Mouse (Mus musculus): ENCODE measurements around the gene Rassf3. TPM values are rescaled to one million over a fixed set of nuclear protein-coding genes. Genes with fewer than 3 reads are reported as not detected.

Gene Rassf3
- total and polyA plus RNA-seq, 3 experiments: 4.0 to 9.0 (median 7.3) TPM

DNA sequence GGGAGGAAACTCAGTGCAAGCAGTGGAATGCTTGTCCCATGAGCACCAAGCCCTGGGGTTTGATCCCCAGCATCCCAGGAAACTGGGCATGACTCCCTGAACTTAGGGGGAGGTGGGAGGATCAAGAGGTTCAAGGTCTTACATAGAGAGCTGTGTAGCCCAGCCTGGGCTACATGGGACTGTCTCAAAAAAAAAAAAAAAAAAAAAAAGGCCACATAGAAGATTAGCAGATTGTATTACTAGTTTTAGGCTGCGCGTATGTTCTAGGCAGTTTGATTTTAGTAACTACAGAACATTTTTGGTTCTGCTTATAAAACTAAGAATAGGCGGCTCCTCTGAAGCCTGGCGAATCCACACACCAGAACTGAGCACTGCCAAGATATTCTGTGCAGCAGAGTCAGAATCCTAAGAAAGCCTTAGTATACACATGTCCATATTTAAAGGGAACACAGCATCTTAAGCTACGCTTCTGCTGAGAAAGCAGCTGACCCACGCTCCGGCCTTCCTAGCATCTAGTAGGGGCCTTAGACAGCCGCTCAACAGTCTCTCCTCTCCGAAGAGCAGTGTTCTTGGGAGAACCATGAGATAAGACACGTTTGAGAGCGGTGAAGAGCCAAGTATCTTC is 3.4 kb downstream of the Rassf3 start:
- TF ChIP-seq ZKSCAN1 (IDR thresholded peaks at IDR 0.05; ENCODE audit: borderline replicate concordance, low read depth, low read length) (no peak), USF2 (conservative IDR thresholded peaks at IDR 0.05; ENCODE audit: low read depth, low read length) (no peak), ZNF384 (IDR thresholded peaks at IDR 0.05; ENCODE audit: low read depth, low read length) (no peak), MYC (IDR thresholded peaks at IDR 0.05; ENCODE audit: low read depth, low read length) (no peak), HCFC1 (IDR thresholded peaks at IDR 0.05; ENCODE audit: low read depth, low read length) (no peak), ELF1 (IDR thresholded peaks at IDR 0.05; ENCODE audit: low read depth, low read length) (no peak), IRF4 (IDR thresholded peaks at IDR 0.05; ENCODE audit: low read depth, low read length) (no peak), GABPA (IDR thresholded peaks at IDR 0.05; ENCODE audit: insufficient replicate concordance, low read depth, low read length) (no peak), POLR2AphosphoS2 (IDR thresholded peaks at IDR 0.05; ENCODE audit: low read depth, low read length) (no peak), RCOR1 (conservative IDR thresholded peaks at IDR 0.05; ENCODE audit: low read depth, low read length) (no peak), TBP (conservative IDR thresholded peaks at IDR 0.05; ENCODE audit: low read depth, low read length) (no peak), JUN (IDR thresholded peaks at IDR 0.05; ENCODE audit: insufficient read depth, low read depth, low read length) (no peak), CHD2 (IDR thresholded peaks at IDR 0.05; ENCODE audit: low read length) (no peak)
- H3K9ac ChIP-seq (ENCODE audit: insufficient read depth, low read depth): no peak overlapping the region; the same call in 1 of the 2 replicates
- peaks cover 7 to 71% of the 10 kb centered on the region in 2 experiments for H3K4me1 ChIP-seq (ENCODE audit: control insufficient read depth in 1 of 2, insufficient read depth in 2 of 2)
- H3K9me3 ChIP-seq (replicated peaks; ENCODE audit: low read length): no peaks in the 10 kb centered on the region
- DNase-seq (ENCODE audit: extremely low read depth): no peak
- dilution Hi-C loops (cut with MboI; ENCODE audit: extremely low pct_ligation_motif_present, extremely low pct_unique_long_range_greater_than_20kb, low sequenced_read_pairs): no loop called here
- H3K4me3 ChIP-seq (replicated peaks in 1 of 3; ENCODE audit: low read depth in 2 of 3, low read length in 2 of 3, poor library complexity in 1 of 3): no peak overlapping the region
- H3K79me2 ChIP-seq (replicated peaks; ENCODE audit: control insufficient read depth, extremely low read depth, insufficient read depth, poor library complexity, severe bottlenecking): peaks cover 30% of the 10 kb centered on the region
- in situ Hi-C loops (cut with MboI; ENCODE audit: low pct_ligation_motif_present, low pct_unique_long_range_greater_than_20kb, low sequenced_read_pairs): no loop called here
- no peaks in the 10 kb centered on the region for H3K36me3 ChIP-seq (replicated peaks in 1 of 2; ENCODE audit: control insufficient read depth in 1 of 2, insufficient read depth in 1 of 2, low read length in 1 of 2)
- no peak overlapping the region for H3K4me2 ChIP-seq (ENCODE audit: insufficient read depth, low read depth, poor library complexity, severe bottlenecking)
- no peak overlapping the region for H3K27ac ChIP-seq (ENCODE audit: insufficient read depth, low read depth)
- H3K27me3 ChIP-seq (replicated peaks): no peaks in the 10 kb centered on the region

DNA sequence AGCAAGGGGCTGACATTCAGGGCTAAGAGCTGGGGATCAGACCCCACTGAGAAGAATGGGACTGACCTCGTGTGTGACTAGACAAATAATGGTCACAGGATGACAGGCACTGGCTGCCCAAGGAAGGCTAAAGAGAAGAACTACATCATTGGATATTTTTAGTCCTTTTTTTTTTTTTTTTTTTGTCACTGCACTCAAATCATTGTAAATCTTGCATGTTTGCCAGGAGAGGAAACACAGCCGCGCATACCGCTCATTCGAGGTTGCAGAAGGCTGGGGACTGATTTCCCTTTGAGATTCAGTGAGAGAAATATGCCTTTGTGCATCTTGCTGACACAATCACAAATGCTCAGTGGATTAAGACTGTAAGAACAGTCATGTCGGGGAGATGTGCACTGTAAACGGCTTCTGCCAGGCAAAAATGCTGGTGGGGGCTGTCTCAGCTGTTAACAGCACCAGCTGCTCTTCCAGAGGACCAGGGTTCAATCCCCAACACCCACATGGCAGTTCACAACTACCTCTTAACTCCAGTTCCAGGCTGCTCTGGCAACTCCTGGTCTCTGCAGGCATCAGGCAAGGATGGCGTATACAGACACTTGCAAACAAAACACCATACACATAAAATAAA is 4.5 kb downstream of the Rassf3 start:
- no peaks in the 10 kb centered on the region for H3K36me3 ChIP-seq (replicated peaks in 1 of 2; ENCODE audit: control insufficient read depth in 1 of 2, insufficient read depth in 1 of 2, low read length in 1 of 2)
- H3K27me3 ChIP-seq (replicated peaks): no peaks in the 10 kb centered on the region
- H3K9me3 ChIP-seq (replicated peaks; ENCODE audit: low read length): no peaks in the 10 kb centered on the region
- no peak overlapping the region for H3K9ac ChIP-seq (ENCODE audit: insufficient read depth, low read depth)
- no peak overlapping the region for H3K27ac ChIP-seq (ENCODE audit: insufficient read depth, low read depth)
- peaks cover 30% of the 10 kb centered on the region for H3K79me2 ChIP-seq (replicated peaks; ENCODE audit: control insufficient read depth, extremely low read depth, insufficient read depth, poor library complexity, severe bottlenecking)
- H3K4me2 ChIP-seq (ENCODE audit: insufficient read depth, low read depth, poor library complexity, severe bottlenecking): peak overlapping the region; percentile 52
- H3K4me3 ChIP-seq (replicated peaks in 1 of 3; ENCODE audit: low read depth in 2 of 3, low read length in 2 of 3, poor library complexity in 1 of 3): no peak overlapping the region
- dilution Hi-C loops (cut with MboI; ENCODE audit: extremely low pct_ligation_motif_present, extremely low pct_unique_long_range_greater_than_20kb, low sequenced_read_pairs): no loop called here
- peaks cover 9 to 71% of the 10 kb centered on the region in 2 experiments for H3K4me1 ChIP-seq (ENCODE audit: control insufficient read depth in 1 of 2, insufficient read depth in 2 of 2)
- peak; percentile 78 for TF ChIP-seq ZNF384 (IDR thresholded peaks at IDR 0.05; ENCODE audit: low read depth, low read length)
- peak; percentile 72; the same call in 1 of the 2 replicates for TF ChIP-seq MEF2A (IDR thresholded peaks at IDR 0.05; ENCODE audit: borderline replicate concordance, low read depth, low read length)
- TF ChIP-seq MAFK (IDR thresholded peaks at IDR 0.05; ENCODE audit: insufficient replicate concordance, low read length): no peak
- DNase-seq (ENCODE audit: extremely low read depth): no peak
- in situ Hi-C loops (cut with MboI; ENCODE audit: low pct_ligation_motif_present, low pct_unique_long_range_greater_than_20kb, low sequenced_read_pairs): no loop called here

Data from CH12.LX (cell line).